ENCODE assay signal across 17 mouse cellular contexts in the genomic region with DNA sequence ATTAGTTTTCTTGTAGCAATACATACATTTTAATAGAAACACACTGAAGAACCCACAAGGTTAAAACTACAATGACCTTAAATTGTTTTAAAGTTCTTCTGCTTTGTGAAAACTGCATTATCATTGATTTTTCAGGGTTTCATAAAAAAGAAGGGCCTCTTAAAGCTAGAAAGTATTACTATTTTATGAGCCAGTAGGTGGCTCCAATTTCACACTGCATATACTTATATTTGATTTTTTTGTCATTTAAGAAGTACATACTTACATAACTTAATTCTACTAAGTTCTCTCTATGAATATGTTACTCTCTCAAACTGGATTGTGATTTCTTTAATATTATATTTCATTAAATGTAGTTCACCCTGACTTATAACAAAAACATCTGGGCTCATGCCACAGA.
A peak's percentile ranks its signal among the peaks of the same experiment; 100 is the strongest.
DNase-seq lines count a peak whose midpoint lies in the region; ATAC-seq and TF ChIP-seq lines count a peak whose summit lies in the region.
"Had no signal": no experiment of that assay in that cellular context is flagged by ENCODE, and none has a peak within 500 bp of the region (broad histone marks: within the 10 kb centered on the region; RNA-seq: fewer than 3 reads in every experiment).

No protein-coding gene starts in this region.

- no peak for TF ChIP-seq POLR2A in kidney, adult 2 months (IDR thresholded peaks at IDR 0.05; ENCODE audit: low read depth, low read length)

- DNase-seq in forebrain, embryonic 14.5 days (ENCODE audit: low spot score): peak; percentile 19
- DNase-seq in kidney, postnatal 0 days (ENCODE audit: low spot score): peak; percentile 51
- no peak for DNase-seq in kidney, adult 2 months
- DNase-seq in midbrain, postnatal 0 days (ENCODE audit: low spot score): peak; percentile 32
- DNase-seq in ovary, postnatal 14 days (ENCODE audit: low spot score): no peak
- no peak for DNase-seq in ovary, postnatal 10 days (ENCODE audit: low spot score)
- DNase-seq: B cell, adult 2 months; cerebellum, postnatal 25 days; layer of hippocampus, postnatal 36 days; left cerebral cortex, postnatal 4 days; liver, embryonic 13.5 days; lung, postnatal 14 days; retina, postnatal 1 day; thymus, adult 2 months had no signal

- no peak overlapping the region for H3K4me2 ChIP-seq in forebrain, embryonic 14.5 days (ENCODE audit: low read length)
- H3K4me2 ChIP-seq in forebrain, embryonic 16.5 days (ENCODE audit: low read length): no peak overlapping the region
- H3K4me2 ChIP-seq in kidney, postnatal 0 days (ENCODE audit: low read length): no peak overlapping the region
- no peak overlapping the region for H3K4me2 ChIP-seq in midbrain, postnatal 0 days (ENCODE audit: low read depth, low read length, poor library complexity, severe bottlenecking)
- H3K4me2 ChIP-seq in midbrain, embryonic 16.5 days (ENCODE audit: low read length): no peak overlapping the region
- H3K4me2 ChIP-seq: heart, embryonic 13.5 days; liver, embryonic 13.5 days had no signal

- no peaks in the 10 kb centered on the region for H3K9me3 ChIP-seq in forebrain, embryonic 14.5 days (replicated peaks; ENCODE audit: control insufficient read depth, low read length)
- no peaks in the 10 kb centered on the region for H3K9me3 ChIP-seq in forebrain, embryonic 16.5 days (ENCODE audit: control insufficient read depth, low read length)
- no peaks in the 10 kb centered on the region for H3K9me3 ChIP-seq in kidney, postnatal 0 days (replicated peaks; ENCODE audit: low read length)
- H3K9me3 ChIP-seq in midbrain, postnatal 0 days (ENCODE audit: low read length): no peaks in the 10 kb centered on the region
- no peaks in the 10 kb centered on the region for H3K9me3 ChIP-seq in midbrain, embryonic 16.5 days (replicated peaks; ENCODE audit: control insufficient read depth, low read length, poor library complexity, severe bottlenecking)
- H3K9me3 ChIP-seq: liver, embryonic 13.5 days had no signal

- peak; percentile 46; the same call in 1 of the 2 replicates for TF ChIP-seq CTCF in kidney, postnatal 0 days (IDR thresholded peaks at IDR 0.05; ENCODE audit: low read depth)
- no peak for TF ChIP-seq CTCF in kidney, adult 2 months (conservative IDR thresholded peaks at IDR 0.05; ENCODE audit: insufficient read depth, insufficient read length, low read depth, low read length)
- peak; percentile 61 for TF ChIP-seq CTCF in midbrain, postnatal 0 days (IDR thresholded peaks at IDR 0.05)

- no peaks in the 10 kb centered on the region for H3K36me3 ChIP-seq in forebrain, embryonic 14.5 days (ENCODE audit: control insufficient read depth, insufficient read depth, low read length)
- H3K36me3 ChIP-seq in forebrain, embryonic 16.5 days (ENCODE audit: control insufficient read depth, insufficient read depth): no peaks in the 10 kb centered on the region
- H3K36me3 ChIP-seq in kidney, postnatal 0 days (ENCODE audit: insufficient read depth, low read length): no peaks in the 10 kb centered on the region
- H3K36me3 ChIP-seq in kidney, adult 2 months (ENCODE audit: control insufficient read depth, insufficient read depth, low read length): no peaks in the 10 kb centered on the region
- no peaks in the 10 kb centered on the region for H3K36me3 ChIP-seq in midbrain, postnatal 0 days (ENCODE audit: insufficient read depth, low read length)
- no peaks in the 10 kb centered on the region for H3K36me3 ChIP-seq in midbrain, embryonic 16.5 days (ENCODE audit: control insufficient read depth, insufficient read depth, low read length)
- H3K36me3 ChIP-seq: heart, embryonic 13.5 days; liver, embryonic 13.5 days had no signal

- no peak overlapping the region for H3K4me3 ChIP-seq in forebrain, embryonic 14.5 days (ENCODE audit: low read depth, low read length)
- no peak overlapping the region for H3K4me3 ChIP-seq in forebrain, embryonic 16.5 days (replicated peaks; ENCODE audit: low read length)
- no peak overlapping the region for H3K4me3 ChIP-seq in kidney, postnatal 0 days (replicated peaks; ENCODE audit: low read depth, low read length)
- H3K4me3 ChIP-seq in kidney, adult 2 months (ENCODE audit: insufficient read depth, low read depth, low read length): no peak overlapping the region
- H3K4me3 ChIP-seq in midbrain, postnatal 0 days (ENCODE audit: low read depth, low read length): no peak overlapping the region
- H3K4me3 ChIP-seq in midbrain, embryonic 16.5 days (ENCODE audit: low read depth, low read length): no peak overlapping the region
- H3K4me3 ChIP-seq: heart, embryonic 13.5 days; liver, embryonic 13.5 days had no signal

- no peaks in the 10 kb centered on the region for H3K4me1 ChIP-seq in forebrain, embryonic 14.5 days (ENCODE audit: control insufficient read depth, insufficient read depth, low read length)
- H3K4me1 ChIP-seq in forebrain, embryonic 16.5 days (replicated peaks; ENCODE audit: control insufficient read depth, insufficient read depth, low read length): no peaks in the 10 kb centered on the region
- no peaks in the 10 kb centered on the region for H3K4me1 ChIP-seq in kidney, postnatal 0 days (replicated peaks; ENCODE audit: insufficient read depth, low read length)
- no peaks in the 10 kb centered on the region for H3K4me1 ChIP-seq in kidney, adult 2 months (ENCODE audit: control insufficient read depth, insufficient read depth, low read length)
- H3K4me1 ChIP-seq in midbrain, postnatal 0 days (ENCODE audit: insufficient read depth, low read length): no peaks in the 10 kb centered on the region
- no peaks in the 10 kb centered on the region for H3K4me1 ChIP-seq in midbrain, embryonic 16.5 days (ENCODE audit: control insufficient read depth, insufficient read depth, low read length)
- H3K4me1 ChIP-seq: heart, embryonic 13.5 days; liver, embryonic 13.5 days had no signal

- no peak for ATAC-seq in forebrain, embryonic 14.5 days
- no peak for ATAC-seq in forebrain, embryonic 16.5 days
- ATAC-seq in kidney, postnatal 0 days (replicated peaks; ENCODE audit: low FRiP score, low read depth): no peak
- no peak for ATAC-seq in midbrain, postnatal 0 days (ENCODE audit: low FRiP score)
- no peak for ATAC-seq in midbrain, embryonic 16.5 days

- no peak overlapping the region for H3K27ac ChIP-seq in forebrain, embryonic 14.5 days (ENCODE audit: low read depth, low read length)
- no peak overlapping the region for H3K27ac ChIP-seq in forebrain, embryonic 16.5 days (ENCODE audit: low read length)
- H3K27ac ChIP-seq in kidney, postnatal 0 days: no peak overlapping the region
- H3K27ac ChIP-seq in kidney, adult 2 months (ENCODE audit: insufficient read depth, low read depth, low read length): no peak overlapping the region
- no peak overlapping the region for H3K27ac ChIP-seq in midbrain, postnatal 0 days (ENCODE audit: low read depth, low read length)
- no peak overlapping the region for H3K27ac ChIP-seq in midbrain, embryonic 16.5 days (ENCODE audit: low read length)
- H3K27ac ChIP-seq: heart, embryonic 13.5 days; liver, embryonic 13.5 days had no signal

- no peaks in the 10 kb centered on the region for H3K27me3 ChIP-seq in forebrain, embryonic 14.5 days (replicated peaks; ENCODE audit: control insufficient read depth, insufficient read depth, low read length)
- no peaks in the 10 kb centered on the region for H3K27me3 ChIP-seq in forebrain, embryonic 16.5 days (replicated peaks; ENCODE audit: control insufficient read depth, insufficient read depth, low read length)
- no peaks in the 10 kb centered on the region for H3K27me3 ChIP-seq in kidney, postnatal 0 days (ENCODE audit: insufficient read depth, low read length)
- H3K27me3 ChIP-seq in kidney, adult 2 months (replicated peaks; ENCODE audit: control insufficient read depth, insufficient read depth, low read length): no peaks in the 10 kb centered on the region
- no peaks in the 10 kb centered on the region for H3K27me3 ChIP-seq in midbrain, postnatal 0 days (ENCODE audit: insufficient read depth, low read length)
- H3K27me3 ChIP-seq in midbrain, embryonic 16.5 days (ENCODE audit: control insufficient read depth, insufficient read depth, low read depth, low read length): no peaks in the 10 kb centered on the region
- H3K27me3 ChIP-seq: heart, embryonic 13.5 days; liver, embryonic 13.5 days had no signal

- H3K9ac ChIP-seq in forebrain, embryonic 14.5 days (ENCODE audit: low read length): no peak overlapping the region
- H3K9ac ChIP-seq in forebrain, embryonic 16.5 days (replicated peaks; ENCODE audit: low read depth, low read length): no peak overlapping the region
- H3K9ac ChIP-seq in kidney, postnatal 0 days (ENCODE audit: low read depth, low read length): no peak overlapping the region
- no peak overlapping the region for H3K9ac ChIP-seq in midbrain, postnatal 0 days (replicated peaks; ENCODE audit: low read length, poor library complexity, severe bottlenecking)
- H3K9ac ChIP-seq in midbrain, embryonic 16.5 days (ENCODE audit: low read depth, low read length): no peak overlapping the region
- H3K9ac ChIP-seq: heart, embryonic 13.5 days; liver, embryonic 13.5 days had no signal

Comparison
In these comparisons a context has a peak if more than half of its experiments do, and no peak if none do; other contexts are left out.
1. DNase-seq: peak in forebrain, embryonic 14.5 days (single experiment), kidney, postnatal 0 days (single experiment) and midbrain, postnatal 0 days (single experiment); none in kidney, adult 2 months (single experiment), ovary, postnatal 14 days (single experiment) and ovary, postnatal 10 days (single experiment).